Mouse (Mus musculus) skeletal muscle tissue, postnatal 0 days (tissue): Measurements from ENCODE around the gene Gm15107. TPM values are rescaled to one million over a fixed set of nuclear protein-coding genes. Genes with fewer than 3 reads are reported as not detected.

Source experiments
- polyA plus RNA-seq: library from polyadenylated mRNA; unstranded; fragments of >200 nt; fragmentation: Nextera tagmentation; extraction: Ambion mirVana; gene quantifications from 2 replicates; pipeline ENCODE4 v1.2.1, GENCODE M21; 2015

Gene Gm15107
- not detected in 2 replicates for polyA plus RNA-seq

GRCm38 (mm10) chrX:148180424-148180823 is at the start of gene Gm15107:
Gm15107 (plus strand) TSS chrX:148180724.

Other genes with a start within 250 kb of the Gm15107 start
- gene Gm15080, start 187.7 kb upstream of the Gm15107 start, polyA plus RNA-seq: not detected in 2 replicates